Mouse (Mus musculus): Measurements from ENCODE around the gene Syn3.
"Not testable (repeated sequence)": the region's sequence is repeated elsewhere in the genome, so short reads cannot be mapped to it uniquely, and the experiment has no call there.

Gene Syn3

GRCm38 (mm10) chr10:86151357-86151756 lies 347.3 kb downstream of the Syn3 start:
- DNase-seq (ENCODE audit: low read depth) = no peak

GRCm38 (mm10) chr10:86150076-86150475 lies 348.6 kb downstream of the Syn3 start:
- no peak for DNase-seq (ENCODE audit: low read depth)

DNA sequence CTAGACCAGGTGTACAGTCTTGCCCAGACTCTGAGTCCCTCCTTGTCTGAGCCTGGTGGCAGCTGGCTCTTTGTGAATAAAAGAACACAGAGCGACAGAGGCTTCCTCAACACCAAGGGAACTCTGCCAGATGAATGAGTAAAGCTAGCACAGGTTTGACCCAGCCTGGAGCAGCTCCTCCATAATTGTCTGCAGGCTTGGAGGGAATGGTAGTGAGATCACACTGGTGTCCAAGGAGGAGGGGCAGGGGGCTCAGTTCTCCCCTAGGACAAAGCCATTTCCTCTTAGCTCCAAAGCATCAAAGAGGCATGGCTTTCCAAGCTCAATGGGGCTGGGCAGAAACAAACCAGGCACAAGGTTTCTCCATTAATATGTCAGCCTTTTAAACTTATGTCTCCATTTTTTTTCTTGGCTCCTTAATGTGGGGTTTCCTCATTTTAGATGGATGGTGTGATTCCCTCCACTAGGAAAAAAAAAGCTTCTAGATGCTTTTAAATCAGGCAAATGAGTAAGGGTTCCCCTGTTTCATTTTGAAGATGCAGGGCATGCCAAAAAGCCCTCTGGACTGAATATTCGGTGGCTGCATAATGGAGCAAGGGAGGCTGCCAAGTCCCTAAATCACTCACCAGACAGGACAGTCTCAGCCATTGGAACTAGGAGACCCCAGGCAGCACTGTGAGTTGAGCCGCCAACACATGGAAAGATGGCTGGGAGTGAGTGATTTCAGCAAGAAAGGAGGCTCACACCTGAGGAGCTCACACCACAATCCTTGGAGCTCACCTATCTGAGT lies 349.5 kb downstream of the Syn3 start:
- DNase-seq (ENCODE audit: low read depth) = no peak

DNA sequence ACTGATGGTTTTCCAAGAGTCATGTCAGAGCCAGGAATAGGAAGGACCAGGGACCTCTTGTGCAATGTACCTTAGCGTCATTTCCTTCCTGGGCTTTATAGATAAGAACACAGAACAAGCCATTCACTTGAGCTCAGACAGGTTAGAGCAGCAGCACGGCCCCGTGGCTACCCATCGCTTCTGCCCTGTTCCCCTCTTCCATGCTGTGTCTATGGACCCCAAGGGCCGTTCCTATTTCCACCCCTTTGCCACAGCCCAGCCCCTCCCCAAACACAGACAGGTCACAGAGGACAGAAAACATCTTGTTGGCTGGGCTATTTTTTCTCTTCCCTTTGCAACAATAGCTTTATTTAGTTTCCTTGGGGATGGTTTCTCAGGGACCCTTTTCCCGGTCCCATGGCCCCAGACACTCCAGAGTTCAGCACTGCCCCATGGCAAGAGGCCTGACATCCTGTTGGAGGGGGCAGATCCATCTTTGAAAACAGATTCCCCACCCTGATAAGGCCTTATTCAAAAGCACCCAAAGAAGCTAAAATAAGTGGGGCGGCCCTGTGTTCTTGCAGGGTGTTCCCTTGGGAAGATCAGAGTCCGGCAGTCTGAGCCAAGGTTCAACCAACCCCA lies 359.5 kb downstream of the Syn3 start:
- no peak for DNase-seq (ENCODE audit: low read depth)

DNA sequence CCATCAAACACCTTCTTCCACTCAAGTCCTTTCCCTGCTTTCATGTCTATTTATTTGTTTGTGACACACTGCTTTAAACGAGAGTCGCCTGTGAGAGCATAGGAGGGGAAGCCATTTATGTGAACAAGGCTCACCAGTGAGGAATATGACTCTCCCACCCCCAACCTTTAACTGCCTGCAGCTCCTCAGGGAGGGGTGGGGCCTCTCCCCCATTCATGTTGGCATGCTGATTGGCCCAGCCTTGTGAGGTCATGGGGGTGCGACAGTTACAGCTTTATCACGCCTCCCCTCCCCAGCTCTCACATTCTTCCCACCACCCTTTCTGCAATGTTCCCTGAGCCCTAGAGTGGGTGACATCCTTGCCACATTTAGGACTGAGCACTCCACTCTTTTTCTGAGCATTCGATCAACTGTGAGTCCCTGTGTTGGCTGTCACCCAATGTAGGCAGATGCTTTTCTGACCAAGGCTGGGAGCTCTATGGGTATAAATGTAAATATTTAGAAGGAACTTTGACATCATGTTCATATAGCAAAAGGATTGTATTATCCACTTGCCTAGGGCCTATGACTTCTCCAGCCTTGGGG lies 361.0 kb downstream of the Syn3 start:
- DNase-seq (ENCODE audit: low read depth) = no peak

GRCm38 (mm10) chr10:86137106-86137505 lies 361.6 kb downstream of the Syn3 start:
- no peak for DNase-seq (ENCODE audit: low read depth)

GRCm38 (mm10) chr10:86136249-86136648 lies 362.4 kb downstream of the Syn3 start:
- DNase-seq (ENCODE audit: low read depth) = no peak

GRCm38 (mm10) chr10:86134848-86135247 lies 363.8 kb downstream of the Syn3 start:
- DNase-seq (ENCODE audit: low read depth) = no peak

- no peak for DNase-seq (ENCODE audit: low read depth)
Observed at GRCm38 (mm10) chr10:86134336-86134735, 364.4 kb downstream of the Syn3 start.

DNA sequence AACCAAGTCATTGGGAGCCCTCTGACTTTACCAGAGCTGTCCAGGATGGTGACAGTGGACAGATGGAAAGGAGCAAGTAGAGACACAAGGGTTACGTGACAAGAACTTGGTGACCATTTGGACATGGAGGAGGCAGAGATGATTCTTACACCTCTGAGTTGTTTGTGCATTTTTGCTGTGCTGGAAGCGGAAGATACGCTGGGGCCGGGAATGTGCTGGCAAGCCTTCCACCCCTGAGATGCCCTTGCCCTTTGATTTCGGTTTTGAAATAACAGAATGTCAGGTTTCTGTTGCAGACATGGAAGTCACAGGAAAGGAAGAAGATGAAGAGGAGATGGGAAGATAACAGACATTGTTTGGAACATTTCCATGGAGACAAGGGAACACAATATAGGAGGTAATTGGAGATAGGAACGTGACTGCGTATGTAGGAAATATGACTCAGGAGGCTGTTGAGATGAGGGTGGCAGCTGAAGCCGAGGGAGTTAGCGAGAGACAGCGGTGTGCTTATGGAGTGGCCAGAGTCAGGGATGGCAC lies 366.2 kb downstream of the Syn3 start:
- DNase-seq (ENCODE audit: low read depth) = no peak

GRCm38 (mm10) chr10:86129046-86129445 lies 369.6 kb downstream of the Syn3 start:
- DNase-seq (ENCODE audit: low read depth) = no peak

- no peak for DNase-seq (ENCODE audit: low read depth)
Observed at GRCm38 (mm10) chr10:86126478-86126877, 372.2 kb downstream of the Syn3 start.

DNA sequence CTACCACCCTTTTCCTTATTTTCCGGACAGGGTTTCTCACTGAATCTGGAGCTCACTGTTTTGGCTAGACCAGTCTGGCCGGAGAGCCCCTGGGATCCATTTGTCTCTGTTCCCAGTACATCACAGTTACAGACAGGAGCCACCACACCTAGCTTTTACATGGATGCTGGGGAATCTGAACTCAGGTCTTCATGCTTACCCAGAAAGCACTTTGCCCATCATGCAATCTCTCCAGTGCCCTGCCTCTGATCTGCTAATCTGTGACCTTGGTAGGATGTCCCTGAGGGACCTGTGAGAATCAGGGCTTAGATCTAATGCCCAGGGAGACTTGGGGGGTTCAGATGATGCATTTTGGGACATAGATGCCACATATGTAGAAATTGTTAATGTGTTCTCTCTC lies 373.3 kb downstream of the Syn3 start:
- DNase-seq (ENCODE audit: low read depth) = no peak

- no peak for DNase-seq (ENCODE audit: low read depth)
Observed at GRCm38 (mm10) chr10:86124115-86124514, 374.6 kb downstream of the Syn3 start.

- DNase-seq (ENCODE audit: low read depth) = no peak
Observed at GRCm38 (mm10) chr10:86123224-86123623, 375.5 kb downstream of the Syn3 start.

DNA sequence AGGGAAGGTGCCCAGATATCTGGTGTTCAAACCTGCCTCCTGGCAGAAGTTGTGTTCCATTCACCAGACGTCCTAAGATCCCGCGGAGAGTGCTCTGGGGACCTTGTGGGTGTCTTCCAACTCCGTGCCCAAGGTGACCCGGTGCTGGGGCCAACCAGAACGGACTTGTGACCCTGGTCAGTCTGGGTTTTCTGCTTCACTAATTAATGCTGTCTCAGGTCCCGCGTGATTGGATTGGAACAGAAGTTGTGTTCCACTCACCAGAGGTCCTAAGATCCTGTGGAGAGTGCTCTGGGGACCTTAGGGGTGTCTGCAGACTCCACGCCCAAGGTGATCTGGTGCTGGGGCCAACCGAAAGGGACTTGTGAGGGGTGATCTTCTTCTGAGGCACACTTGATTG lies 376.2 kb downstream of the Syn3 start:
- not testable (repeated sequence) for DNase-seq (ENCODE audit: low read depth)

DNA sequence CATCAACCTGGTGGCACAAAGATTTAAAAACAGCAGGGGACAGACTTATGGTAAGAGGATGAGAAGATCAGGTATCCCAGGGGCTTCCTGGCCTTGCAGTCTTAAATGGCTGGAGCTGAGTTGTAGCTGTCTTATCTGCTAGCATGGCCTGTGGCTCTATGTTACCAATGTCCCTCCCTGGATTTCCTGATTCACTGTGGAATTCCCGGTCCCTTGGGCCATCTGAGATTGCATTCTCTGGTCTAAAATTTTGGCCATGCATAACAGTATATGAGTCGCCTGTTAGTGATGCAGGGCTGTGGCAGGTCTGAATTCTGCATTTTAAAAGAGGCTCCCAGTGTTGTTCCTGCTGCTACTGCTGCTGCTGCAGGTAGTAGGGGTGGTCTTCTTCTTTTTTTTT lies 382.4 kb downstream of the Syn3 start:
- no peak for DNase-seq (ENCODE audit: low read depth)

DNA sequence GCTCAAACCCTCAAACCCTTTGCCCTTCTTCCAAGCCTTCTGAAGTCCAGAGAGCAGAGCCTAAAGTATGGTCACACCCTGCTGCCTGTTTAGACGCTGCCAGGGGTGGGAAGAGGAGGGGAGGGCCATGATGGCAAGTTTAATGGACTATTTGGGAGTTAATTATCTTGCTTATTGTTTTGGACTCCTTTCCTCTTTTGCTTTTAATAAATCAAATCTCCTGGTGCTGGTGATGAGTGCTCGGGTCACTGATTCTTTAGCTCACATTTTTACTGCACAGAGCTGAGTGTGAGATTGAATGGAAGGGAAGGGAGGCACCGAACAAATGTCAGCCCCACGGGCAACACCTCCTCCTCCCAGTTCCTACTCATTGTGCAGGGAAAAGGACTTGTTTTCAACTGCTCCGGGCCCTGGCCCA lies 384.3 kb downstream of the Syn3 start:
- no peak for DNase-seq (ENCODE audit: low read depth)

DNA sequence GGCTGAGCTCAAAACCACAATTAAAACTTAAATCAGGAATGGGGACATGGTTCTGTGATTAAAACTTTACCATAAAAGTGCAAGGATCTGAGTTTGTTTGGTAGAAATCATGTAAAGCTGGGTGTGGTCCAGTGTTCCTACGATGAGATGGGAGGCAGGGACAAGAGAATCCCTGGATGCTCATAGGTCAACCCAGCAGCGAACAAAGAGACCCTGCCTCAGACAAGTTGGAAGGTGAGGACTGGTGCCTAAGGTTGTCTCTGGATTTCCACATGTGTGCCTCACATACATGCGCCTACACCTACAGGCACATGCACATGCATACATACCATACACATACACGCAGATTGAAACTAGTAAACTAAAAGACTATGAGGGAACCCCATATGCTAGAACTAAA lies 389.9 kb downstream of the Syn3 start:
- no peak for DNase-seq (ENCODE audit: low read depth)

DNA sequence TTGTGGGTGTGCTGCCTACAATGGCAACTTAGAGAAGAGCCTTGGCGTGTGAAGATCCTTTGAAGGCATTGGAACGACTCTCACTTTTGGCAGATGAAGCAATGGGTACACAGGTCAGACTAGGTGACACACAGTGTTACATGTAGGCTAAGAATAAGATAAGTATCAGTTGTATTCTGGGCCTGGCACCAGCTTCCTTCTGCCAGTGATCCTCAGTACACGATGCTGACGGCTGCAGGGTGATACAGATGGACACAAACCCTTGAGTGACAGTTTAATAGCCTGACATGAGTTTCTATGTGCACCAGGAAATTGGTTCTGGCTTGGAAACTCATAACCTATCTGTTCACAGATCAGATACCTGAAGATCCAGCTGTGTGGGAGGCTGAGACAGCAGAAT lies 391.0 kb downstream of the Syn3 start:
- DNase-seq (ENCODE audit: low read depth) = no peak

- DNase-seq (ENCODE audit: low read depth) = no peak
Observed at GRCm38 (mm10) chr10:86103976-86104375, 394.7 kb downstream of the Syn3 start.

DNA sequence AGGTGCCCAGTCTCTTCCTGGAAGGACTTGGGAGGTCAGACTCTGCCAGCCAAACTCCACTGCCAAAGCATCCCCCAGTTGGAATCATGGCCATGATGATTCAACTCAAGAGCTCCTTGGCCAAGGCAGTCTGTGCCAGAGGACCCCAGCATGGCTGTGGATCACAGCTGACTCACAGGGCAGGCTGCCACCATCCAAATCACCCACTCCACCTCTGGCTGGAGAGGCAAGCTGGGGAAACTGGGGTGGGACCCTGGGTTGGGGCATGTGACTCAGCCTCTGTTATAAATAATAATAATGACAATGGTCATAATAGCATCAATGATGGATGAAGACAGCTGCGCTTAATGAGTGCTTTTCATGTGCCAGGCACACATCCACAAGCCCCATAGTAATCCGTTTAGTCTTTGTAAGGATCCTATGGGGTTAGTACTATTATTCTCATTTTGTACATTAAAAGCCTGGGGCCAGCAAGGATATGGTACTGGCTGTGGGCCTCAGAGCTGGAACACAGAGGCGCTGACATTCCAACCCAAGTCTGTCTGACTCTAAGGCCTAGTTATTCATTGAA lies 398.3 kb downstream of the Syn3 start:
- no peak for DNase-seq (ENCODE audit: low read depth)

- DNase-seq (ENCODE audit: low read depth) = no peak
Observed at GRCm38 (mm10) chr10:86098363-86098762, 400.3 kb downstream of the Syn3 start.
